Mouse (Mus musculus): ENCODE results near the gene Ppp1cb. TPM values are rescaled to one million over a fixed set of nuclear protein-coding genes. Genes with fewer than 3 reads are reported as not detected.
"Not testable (repeated sequence)": the region's sequence is repeated elsewhere in the genome, so short reads cannot be mapped to it uniquely, and the experiment has no call there.

Gene Ppp1cb
- polyA plus RNA-seq, 1 experiment from 2014 or later: 194 TPM

GRCm38 (mm10) chr5:32425485-32426171, 33.0 kb upstream of the Ppp1cb start:
- H3K9me3 ChIP-seq (ENCODE audit: control insufficient read depth): no peaks in the 10 kb centered on the region
- no peak overlapping the region for H3K27ac ChIP-seq (ENCODE audit: low read depth, low read length)
- no peak overlapping the region for H3K9ac ChIP-seq (ENCODE audit: low read depth, low read length)
- H3K4me3 ChIP-seq (ENCODE audit: low read depth, low read length): no peak overlapping the region
- H3K27me3 ChIP-seq (replicated peaks; ENCODE audit: control insufficient read depth, insufficient read depth, low read length): no peaks in the 10 kb centered on the region
- no peak overlapping the region for H3K4me2 ChIP-seq (replicated peaks; ENCODE audit: low read depth)
- WGBS: 67% methylated on average over 14 of the region's 14 CpGs
- no peak for ATAC-seq
- H3K36me3 ChIP-seq (ENCODE audit: control insufficient read depth, insufficient read depth): no peaks in the 10 kb centered on the region
- no peak for TF ChIP-seq CTCF (IDR thresholded peaks at IDR 0.05; ENCODE audit: low read depth)
- no peaks in the 10 kb centered on the region for H3K4me1 ChIP-seq (replicated peaks; ENCODE audit: control insufficient read depth, insufficient read depth, low read length)

- Histone ChIP-seq H3K9ac (ENCODE audit: low read depth, low read length) (no peak overlapping the region), H3K4me2 (replicated peaks; ENCODE audit: low read depth) (no peak overlapping the region), H3K9me3 (ENCODE audit: control insufficient read depth) (no peaks in the 10 kb centered on the region), H3K4me1 (replicated peaks; ENCODE audit: control insufficient read depth, insufficient read depth, low read length) (no peaks in the 10 kb centered on the region), H3K36me3 (ENCODE audit: control insufficient read depth, insufficient read depth) (no peaks in the 10 kb centered on the region), H3K4me3 (ENCODE audit: low read depth, low read length) (no peak overlapping the region), H3K27me3 (replicated peaks; ENCODE audit: control insufficient read depth, insufficient read depth, low read length) (no peaks in the 10 kb centered on the region), H3K27ac (ENCODE audit: low read depth, low read length) (no peak overlapping the region)
- TF ChIP-seq CTCF (IDR thresholded peaks at IDR 0.05; ENCODE audit: low read depth): no peak
- WGBS: 87% methylated on average over 1 of the region's 1 CpGs
- no peak for ATAC-seq
Measured at GRCm38 (mm10) chr5:32430399-32430798, 28.2 kb upstream of the Ppp1cb start.

- H3K27me3 ChIP-seq (replicated peaks; ENCODE audit: control insufficient read depth, insufficient read depth, low read length); H3K4me2 ChIP-seq (replicated peaks; ENCODE audit: low read depth); H3K9me3 ChIP-seq (ENCODE audit: control insufficient read depth); H3K4me3 ChIP-seq (ENCODE audit: low read depth, low read length); H3K4me1 ChIP-seq (replicated peaks; ENCODE audit: control insufficient read depth, insufficient read depth, low read length); H3K9ac ChIP-seq (ENCODE audit: low read depth, low read length); H3K36me3 ChIP-seq (ENCODE audit: control insufficient read depth, insufficient read depth); ATAC-seq; H3K27ac ChIP-seq (ENCODE audit: low read depth, low read length): not testable (repeated sequence)
- 85% methylated on average over 3 of the region's 3 CpGs for WGBS
Measured at GRCm38 (mm10) chr5:32434346-32434745, 24.3 kb upstream of the Ppp1cb start.

- 69% methylated on average over 3 of the region's 3 CpGs for WGBS
- H3K27ac ChIP-seq (ENCODE audit: low read depth, low read length): no peak overlapping the region
- ATAC-seq: no peak
- H3K4me1 ChIP-seq (replicated peaks; ENCODE audit: control insufficient read depth, insufficient read depth, low read length): 0 out of 2 replicates have a peak, but pooled peaks cover 3% of the 10 kb centered on the region
- no peak for TF ChIP-seq CTCF (IDR thresholded peaks at IDR 0.05; ENCODE audit: low read depth)
- H3K27me3 ChIP-seq (replicated peaks; ENCODE audit: control insufficient read depth, insufficient read depth, low read length): no peaks in the 10 kb centered on the region
- no peak overlapping the region for H3K9ac ChIP-seq (ENCODE audit: low read depth, low read length)
- H3K4me2 ChIP-seq (replicated peaks; ENCODE audit: low read depth): no peak overlapping the region
- no peaks in the 10 kb centered on the region for H3K36me3 ChIP-seq (ENCODE audit: control insufficient read depth, insufficient read depth)
- H3K4me3 ChIP-seq (ENCODE audit: low read depth, low read length): no peak overlapping the region
- H3K9me3 ChIP-seq (ENCODE audit: control insufficient read depth): no peaks in the 10 kb centered on the region
Measured at GRCm38 (mm10) chr5:32435612-32436011, 23.0 kb upstream of the Ppp1cb start.

GRCm38 (mm10) chr5:32437901-32438563, 20.6 kb upstream of the Ppp1cb start:
- TF ChIP-seq CTCF (IDR thresholded peaks at IDR 0.05; ENCODE audit: low read depth): no peak
- Histone ChIP-seq H3K9me3 (ENCODE audit: control insufficient read depth) (no peaks in the 10 kb centered on the region), H3K4me1 (replicated peaks; ENCODE audit: control insufficient read depth, insufficient read depth, low read length) (0 out of 2 replicates have a peak, but pooled peaks cover 3% of the 10 kb centered on the region), H3K4me3 (ENCODE audit: low read depth, low read length) (no peak overlapping the region), H3K9ac (ENCODE audit: low read depth, low read length) (no peak overlapping the region), H3K36me3 (ENCODE audit: control insufficient read depth, insufficient read depth) (no peaks in the 10 kb centered on the region), H3K27ac (ENCODE audit: low read depth, low read length) (no peak overlapping the region), H3K27me3 (replicated peaks; ENCODE audit: control insufficient read depth, insufficient read depth, low read length) (no peaks in the 10 kb centered on the region), H3K4me2 (replicated peaks; ENCODE audit: low read depth) (no peak overlapping the region)
- peak; percentile 74 for ATAC-seq
- 16% methylated on average over 5 of the region's 5 CpGs for WGBS

GRCm38 (mm10) chr5:32438564-32438922, 20.1 kb upstream of the Ppp1cb start:
- H3K4me3 ChIP-seq (ENCODE audit: low read depth, low read length): no peak overlapping the region
- no peaks in the 10 kb centered on the region for H3K27me3 ChIP-seq (replicated peaks; ENCODE audit: control insufficient read depth, insufficient read depth, low read length)
- no peak for TF ChIP-seq CTCF (IDR thresholded peaks at IDR 0.05; ENCODE audit: low read depth)
- H3K9me3 ChIP-seq (ENCODE audit: control insufficient read depth): no peaks in the 10 kb centered on the region
- WGBS: 47% methylated on average over 2 of the region's 2 CpGs
- no peak overlapping the region for H3K4me2 ChIP-seq (replicated peaks; ENCODE audit: low read depth)
- H3K9ac ChIP-seq (ENCODE audit: low read depth, low read length): no peak overlapping the region
- H3K27ac ChIP-seq (ENCODE audit: low read depth, low read length): no peak overlapping the region
- H3K36me3 ChIP-seq (ENCODE audit: control insufficient read depth, insufficient read depth): no peaks in the 10 kb centered on the region
- H3K4me1 ChIP-seq (replicated peaks; ENCODE audit: control insufficient read depth, insufficient read depth, low read length): 0 out of 2 replicates have a peak, but pooled peaks cover 3% of the 10 kb centered on the region
- no peak for ATAC-seq

All from intestine, postnatal 0 days (tissue).